Mouse (Mus musculus): ENCODE data around the gene Ppp2r5a. TPM values are rescaled to one million over a fixed set of nuclear protein-coding genes. Genes with fewer than 3 reads are reported as not detected.

Gene Ppp2r5a
- polyA plus RNA-seq, 1 experiment from 2014 or later: 43.0 TPM

DNA sequence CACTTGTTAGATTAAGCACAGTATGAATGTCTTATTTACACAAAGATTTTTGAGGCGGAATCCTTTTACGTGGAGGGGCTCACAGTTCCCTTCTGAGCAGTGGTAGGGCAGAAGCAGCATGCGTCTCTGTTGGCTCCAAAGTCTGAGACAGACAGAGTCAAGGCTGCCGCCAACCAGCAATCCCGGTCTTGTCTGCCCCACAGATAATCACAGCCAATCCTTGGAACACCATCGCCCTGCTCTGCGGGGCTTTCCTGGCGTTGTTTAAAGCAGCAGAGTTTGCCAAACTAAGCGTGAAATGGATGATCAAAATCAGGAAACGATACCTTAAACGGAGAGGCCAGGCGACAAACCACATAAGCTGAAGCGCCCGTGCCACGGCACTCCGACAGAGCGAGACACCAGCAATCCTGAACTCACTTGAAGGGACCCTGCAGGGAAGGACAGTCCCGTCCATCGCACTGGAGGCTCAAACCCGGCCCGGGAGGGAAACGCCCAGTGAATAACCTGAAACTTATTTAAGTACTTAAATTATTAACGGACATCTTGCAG lies 53.5 kb downstream of the Ppp2r5a start:
- Histone ChIP-seq H3K9me3 (replicated peaks) (no peaks in the 10 kb centered on the region), H3K9ac (no peak overlapping the region), H3K27me3 (replicated peaks) (no peaks in the 10 kb centered on the region), H3K4me2 (peak overlapping the region; percentile 29), H3K4me1 (replicated peaks) (peaks cover 27% of the 10 kb centered on the region), H3K4me3 (no peak overlapping the region), H3K27ac (ENCODE audit: poor library complexity, severe bottlenecking) (peak overlapping the region; percentile 69), H3K36me3 (peaks cover 75% of the 10 kb centered on the region)
- ATAC-seq (ENCODE audit: insufficient number of reproducible peaks, low FRiP score): no peak
- WGBS: 49% methylated on average over 23 of the region's 23 CpGs

DNA sequence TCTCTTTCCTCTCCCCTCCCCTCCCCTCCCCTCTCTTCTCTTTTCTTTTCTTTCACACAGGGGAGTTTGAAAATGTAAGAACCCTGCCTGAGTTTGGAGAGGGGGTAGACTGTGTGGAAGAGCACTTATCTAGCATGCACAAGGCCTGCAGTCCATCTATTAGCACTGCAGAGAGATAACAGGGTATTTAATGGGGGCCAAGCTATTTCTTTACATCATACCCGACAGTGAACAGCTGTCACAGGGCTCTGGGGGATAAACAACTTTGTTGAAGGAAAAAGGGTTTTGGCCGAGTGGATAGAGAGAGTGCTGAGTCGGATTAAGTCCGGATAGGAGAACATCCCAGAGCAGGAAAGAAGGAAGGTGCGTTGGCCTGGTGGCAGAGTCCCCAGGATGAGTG lies 54.1 kb downstream of the Ppp2r5a start:
- H3K4me2 ChIP-seq: peak overlapping the region; percentile 29
- H3K4me3 ChIP-seq: no peak overlapping the region
- WGBS: 6% methylated on average over 5 of the region's 5 CpGs
- H3K9ac ChIP-seq: no peak overlapping the region
- no peaks in the 10 kb centered on the region for H3K27me3 ChIP-seq (replicated peaks)
- 0 out of 2 replicates have a peak, but pooled peaks have one; percentile 69 for ATAC-seq (ENCODE audit: insufficient number of reproducible peaks, low FRiP score)
- H3K36me3 ChIP-seq: peaks cover 72% of the 10 kb centered on the region
- H3K9me3 ChIP-seq (replicated peaks): no peaks in the 10 kb centered on the region
- H3K27ac ChIP-seq (ENCODE audit: poor library complexity, severe bottlenecking): peak overlapping the region; percentile 69
- peaks cover 27% of the 10 kb centered on the region for H3K4me1 ChIP-seq (replicated peaks)

DNA sequence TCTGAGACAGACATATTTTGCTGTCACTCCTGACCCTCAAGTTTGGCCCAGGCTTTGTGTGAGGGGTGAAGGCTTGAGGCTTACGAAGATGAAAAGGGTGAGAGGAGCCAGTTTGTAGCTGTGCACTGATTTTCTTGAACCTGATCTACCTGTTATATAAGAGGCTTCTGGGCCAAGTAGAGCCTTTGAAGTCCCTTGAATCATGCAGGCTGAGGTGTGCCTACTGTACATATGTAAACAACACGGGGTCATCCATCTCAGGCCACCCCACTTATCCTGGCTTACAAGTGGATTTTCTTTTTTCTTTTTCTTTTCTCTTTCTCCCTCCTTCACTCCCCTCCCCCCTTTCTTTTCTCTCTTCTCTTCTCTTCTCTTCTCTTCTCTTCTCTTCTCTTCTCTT lies 54.5 kb downstream of the Ppp2r5a start:
- no peak overlapping the region for H3K9ac ChIP-seq
- 51% methylated on average over 2 of the region's 2 CpGs for WGBS
- H3K4me1 ChIP-seq (replicated peaks): peaks cover 27% of the 10 kb centered on the region
- peak overlapping the region; percentile 29; the same call in 1 of the 2 replicates for H3K4me2 ChIP-seq
- H3K27me3 ChIP-seq (replicated peaks): no peaks in the 10 kb centered on the region
- no peaks in the 10 kb centered on the region for H3K9me3 ChIP-seq (replicated peaks)
- ATAC-seq (ENCODE audit: insufficient number of reproducible peaks, low FRiP score): no peak
- H3K36me3 ChIP-seq: peaks cover 72% of the 10 kb centered on the region
- H3K27ac ChIP-seq (ENCODE audit: poor library complexity, severe bottlenecking): peak overlapping the region; percentile 69; the same call in 1 of the 2 replicates
- H3K4me3 ChIP-seq: no peak overlapping the region

- ATAC-seq (ENCODE audit: insufficient number of reproducible peaks, low FRiP score): no peak
- no peaks in the 10 kb centered on the region for H3K9me3 ChIP-seq (replicated peaks)
- H3K27me3 ChIP-seq (replicated peaks): no peaks in the 10 kb centered on the region
- no peak overlapping the region for H3K4me3 ChIP-seq
- no peak overlapping the region for H3K4me2 ChIP-seq
- H3K4me1 ChIP-seq (replicated peaks): peaks cover 24% of the 10 kb centered on the region
- no peak overlapping the region for H3K27ac ChIP-seq (ENCODE audit: poor library complexity, severe bottlenecking)
- peaks cover 74% of the 10 kb centered on the region for H3K36me3 ChIP-seq
- no peak overlapping the region for H3K9ac ChIP-seq
- 79% methylated on average over 8 of the region's 8 CpGs for WGBS
Measured at GRCm38 (mm10) chr1:191347602-191348001, 55.5 kb downstream of the Ppp2r5a start.

- no peak overlapping the region for H3K9ac ChIP-seq
- H3K27ac ChIP-seq (ENCODE audit: poor library complexity, severe bottlenecking): no peak overlapping the region
- 70% methylated on average over 4 of the region's 4 CpGs for WGBS
- no peak for ATAC-seq (ENCODE audit: insufficient number of reproducible peaks, low FRiP score)
- peaks cover 5% of the 10 kb centered on the region; the same call in 1 of the 2 replicates for H3K9me3 ChIP-seq (replicated peaks)
- no peak overlapping the region for H3K4me2 ChIP-seq
- no peak overlapping the region for H3K4me3 ChIP-seq
- no peaks in the 10 kb centered on the region for H3K27me3 ChIP-seq (replicated peaks)
- 0 out of 2 replicates have a peak, but pooled peaks cover 4% of the 10 kb centered on the region for H3K4me1 ChIP-seq (replicated peaks)
- peaks cover 81% of the 10 kb centered on the region for H3K36me3 ChIP-seq
Measured at GRCm38 (mm10) chr1:191340530-191340929, 62.5 kb downstream of the Ppp2r5a start.

- Histone ChIP-seq H3K36me3 (peaks cover 75% of the 10 kb centered on the region), H3K27ac (ENCODE audit: poor library complexity, severe bottlenecking) (no peak overlapping the region), H3K9ac (no peak overlapping the region), H3K4me3 (no peak overlapping the region), H3K4me2 (no peak overlapping the region), H3K27me3 (replicated peaks) (no peaks in the 10 kb centered on the region), H3K4me1 (replicated peaks) (0 out of 2 replicates have a peak, but pooled peaks cover 4% of the 10 kb centered on the region), H3K9me3 (replicated peaks) (peaks cover 5% of the 10 kb centered on the region; the same call in 1 of the 2 replicates)
- WGBS: 90% methylated on average over 2 of the region's 2 CpGs
- ATAC-seq (ENCODE audit: insufficient number of reproducible peaks, low FRiP score): no peak
Measured at GRCm38 (mm10) chr1:191339876-191340275, 63.2 kb downstream of the Ppp2r5a start.

GRCm38 (mm10) chr1:191334500-191334899 lies 68.6 kb downstream of the Ppp2r5a start:
- peaks cover 48% of the 10 kb centered on the region for H3K36me3 ChIP-seq
- H3K9ac ChIP-seq: no peak overlapping the region
- H3K4me1 ChIP-seq (replicated peaks): no peaks in the 10 kb centered on the region
- no peak overlapping the region for H3K4me3 ChIP-seq
- no peak for ATAC-seq (ENCODE audit: insufficient number of reproducible peaks, low FRiP score)
- peaks cover 5% of the 10 kb centered on the region; the same call in 1 of the 2 replicates for H3K9me3 ChIP-seq (replicated peaks)
- H3K4me2 ChIP-seq: no peak overlapping the region
- WGBS: 71% methylated on average over 5 of the region's 5 CpGs
- no peaks in the 10 kb centered on the region for H3K27me3 ChIP-seq (replicated peaks)
- no peak overlapping the region for H3K27ac ChIP-seq (ENCODE audit: poor library complexity, severe bottlenecking)

GRCm38 (mm10) chr1:191330356-191330755 lies 72.7 kb downstream of the Ppp2r5a start:
- no peak for ATAC-seq (ENCODE audit: insufficient number of reproducible peaks, low FRiP score)
- Histone ChIP-seq H3K27me3 (replicated peaks) (no peaks in the 10 kb centered on the region), H3K9me3 (replicated peaks) (no peaks in the 10 kb centered on the region), H3K4me1 (replicated peaks) (peaks cover 26% of the 10 kb centered on the region), H3K4me2 (no peak overlapping the region), H3K36me3 (peaks cover 24% of the 10 kb centered on the region), H3K27ac (ENCODE audit: poor library complexity, severe bottlenecking) (no peak overlapping the region), H3K4me3 (no peak overlapping the region), H3K9ac (no peak overlapping the region)
- WGBS: 80% methylated on average over 4 of the region's 4 CpGs

DNA sequence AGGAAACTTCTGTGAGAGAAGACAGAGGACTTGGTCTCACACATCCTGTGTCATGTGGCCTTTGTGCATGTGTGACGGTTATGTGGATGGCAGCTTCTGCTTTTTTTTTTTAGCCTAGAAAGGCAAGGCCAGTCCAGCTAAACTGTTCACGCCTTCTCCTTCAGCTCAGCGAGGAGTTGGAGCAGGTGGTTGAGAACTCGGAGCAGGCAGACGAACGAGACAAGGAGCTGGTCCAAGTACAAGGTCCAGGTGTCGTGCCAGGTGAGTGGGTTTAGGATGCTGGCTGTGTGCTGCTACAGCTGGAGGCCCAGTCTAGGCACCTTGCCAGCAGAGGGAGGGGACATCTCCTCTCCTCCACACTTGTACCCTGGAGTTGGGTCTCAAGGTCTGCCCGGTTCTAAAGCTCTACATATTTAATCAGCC lies 75.0 kb downstream of the Ppp2r5a start:
- Histone ChIP-seq H3K4me3 (no peak overlapping the region), H3K27me3 (replicated peaks) (no peaks in the 10 kb centered on the region), H3K4me2 (0 out of 2 replicates have a peak overlapping the region, but pooled peaks have one; percentile 15), H3K9ac (no peak overlapping the region), H3K9me3 (replicated peaks) (no peaks in the 10 kb centered on the region), H3K36me3 (peaks cover 14% of the 10 kb centered on the region), H3K27ac (ENCODE audit: poor library complexity, severe bottlenecking) (no peak overlapping the region), H3K4me1 (replicated peaks) (peaks cover 26% of the 10 kb centered on the region)
- ATAC-seq (ENCODE audit: insufficient number of reproducible peaks, low FRiP score): no peak
- 76% methylated on average over 8 of the region's 8 CpGs for WGBS

- peak overlapping the region; percentile 85 for H3K4me2 ChIP-seq
- no peak overlapping the region for H3K4me3 ChIP-seq
- H3K27ac ChIP-seq (ENCODE audit: poor library complexity, severe bottlenecking): no peak overlapping the region
- 78% methylated on average over 8 of the region's 8 CpGs for WGBS
- H3K27me3 ChIP-seq (replicated peaks): no peaks in the 10 kb centered on the region
- no peak for ATAC-seq (ENCODE audit: insufficient number of reproducible peaks, low FRiP score)
- no peaks in the 10 kb centered on the region for H3K9me3 ChIP-seq (replicated peaks)
- H3K9ac ChIP-seq: no peak overlapping the region
- peaks cover 8% of the 10 kb centered on the region for H3K36me3 ChIP-seq
- H3K4me1 ChIP-seq (replicated peaks): peaks cover 26% of the 10 kb centered on the region
Measured at GRCm38 (mm10) chr1:191327258-191327657, 75.8 kb downstream of the Ppp2r5a start.

DNA sequence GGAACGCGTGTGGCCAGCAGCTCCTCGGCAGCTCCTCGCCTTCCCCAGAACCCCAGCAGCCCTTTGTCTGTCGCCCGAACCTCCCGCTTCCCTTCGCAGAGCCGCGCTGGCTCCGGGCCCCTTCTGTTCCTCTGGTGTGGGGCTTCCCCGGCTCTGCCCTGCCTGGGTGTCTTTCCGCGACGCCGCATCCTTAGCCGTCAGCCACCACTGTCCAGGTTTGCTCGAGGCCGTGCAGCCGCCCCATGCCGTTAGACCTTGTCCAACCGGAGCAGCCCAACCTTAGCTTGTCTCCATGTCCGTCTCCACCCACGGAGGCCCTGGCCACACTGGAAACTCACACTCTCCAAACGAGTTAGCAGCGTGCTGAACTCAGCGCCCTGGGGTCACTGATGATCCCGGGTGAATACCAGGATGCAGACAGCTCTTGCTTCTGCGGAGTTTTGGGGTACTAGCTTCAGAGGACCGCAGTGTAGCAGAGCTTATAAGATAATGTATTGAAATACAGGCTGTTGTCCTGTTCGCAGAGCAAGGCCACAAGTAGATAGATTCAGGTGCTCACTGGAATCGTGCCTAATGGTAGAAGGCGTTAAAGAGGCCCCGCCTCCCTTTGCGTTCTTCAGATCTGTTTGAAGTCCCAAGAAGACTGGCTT lies 76.7 kb downstream of the Ppp2r5a start:
- H3K27ac ChIP-seq (ENCODE audit: poor library complexity, severe bottlenecking): peak overlapping the region; percentile 39; the same call in 1 of the 2 replicates
- no peaks in the 10 kb centered on the region for H3K27me3 ChIP-seq (replicated peaks)
- H3K4me1 ChIP-seq (replicated peaks): peaks cover 26% of the 10 kb centered on the region
- peaks cover 2% of the 10 kb centered on the region for H3K36me3 ChIP-seq
- H3K4me2 ChIP-seq: peak overlapping the region; percentile 85
- H3K9ac ChIP-seq: peak overlapping the region; percentile 87
- H3K4me3 ChIP-seq: peak overlapping the region; percentile 70
- 2% methylated on average over 35 of the region's 35 CpGs for WGBS
- no peaks in the 10 kb centered on the region for H3K9me3 ChIP-seq (replicated peaks)
- peak; percentile 70 for ATAC-seq (ENCODE audit: insufficient number of reproducible peaks, low FRiP score)

Measured in heart, embryonic 12.5 days (tissue).